Mouse (Mus musculus): ENCODE results near the gene Fitm1. TPM values are rescaled to one million over a fixed set of nuclear protein-coding genes. Genes with fewer than 3 reads are reported as not detected.
A peak's percentile ranks its signal among the peaks of the same experiment; 100 is the strongest.

Fitm1 gene
- polyA plus RNA-seq, 1 experiment from 2014 or later: 6.5 TPM

DNA sequence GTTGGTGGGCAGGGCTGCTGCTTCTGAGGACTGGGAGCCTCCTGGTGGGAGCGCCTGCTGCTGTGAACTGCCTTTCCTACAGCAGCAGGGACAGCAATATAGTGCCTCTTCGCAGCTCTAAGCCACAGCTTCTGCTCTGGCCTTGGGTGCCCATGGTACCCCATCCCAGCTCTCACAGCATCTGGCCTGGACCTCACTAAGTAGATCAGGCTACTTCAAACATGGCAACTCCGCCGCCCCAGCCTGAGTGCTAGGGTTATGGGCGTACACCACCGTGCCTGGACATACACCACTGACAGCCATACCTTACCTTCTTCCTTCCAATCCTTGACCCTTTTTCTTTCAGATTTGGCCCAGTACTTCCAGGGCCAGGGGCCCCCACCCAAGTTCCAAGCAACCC is 32.9 kb downstream of the Fitm1 start:
- Histone ChIP-seq H3K4me1 (ENCODE audit: control insufficient read depth, insufficient read depth, low read length) (no peaks in the 10 kb centered on the region), H3K27me3 (ENCODE audit: control insufficient read depth, insufficient read depth, low read length) (no peaks in the 10 kb centered on the region), H3K9me3 (ENCODE audit: control insufficient read depth, low read length) (no peaks in the 10 kb centered on the region), H3K9ac (ENCODE audit: low read length) (no peak overlapping the region), H3K27ac (replicated peaks; ENCODE audit: low read depth, low read length) (no peak overlapping the region), H3K36me3 (ENCODE audit: control insufficient read depth, insufficient read depth, low read length) (peaks cover 7% of the 10 kb centered on the region), H3K4me2 (ENCODE audit: low read depth, severe bottlenecking) (no peak overlapping the region), H3K4me3 (ENCODE audit: low read depth, low read length) (no peak overlapping the region)
- no peak for DNase-seq (ENCODE audit: low spot score)
- ATAC-seq (ENCODE audit: insufficient number of reproducible peaks, low FRiP score, low TSS enrichment, low read depth): no peak
- WGBS: 93% methylated on average over 6 of the region's 6 CpGs

DNA sequence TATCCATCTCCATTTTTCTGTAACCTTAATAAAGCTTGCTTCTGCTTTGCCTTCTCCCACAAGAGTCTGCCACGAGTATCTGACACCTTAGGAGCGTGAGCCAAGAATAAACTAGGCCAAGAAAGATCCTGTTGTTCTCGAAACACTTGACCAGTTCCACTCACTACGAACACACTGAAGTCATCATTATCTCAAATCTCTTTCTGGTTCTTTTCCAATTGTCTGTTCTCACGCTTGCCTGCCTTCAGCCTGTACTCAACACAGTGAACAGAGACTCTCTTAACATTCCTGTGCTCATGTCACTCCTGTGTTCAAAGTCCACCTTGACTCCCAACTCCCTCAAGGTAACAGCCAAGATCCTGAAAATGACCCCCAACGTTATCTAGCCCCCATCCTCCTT is 37.9 kb downstream of the Fitm1 start:
- DNase-seq (ENCODE audit: low spot score) (no peak), ATAC-seq (ENCODE audit: insufficient number of reproducible peaks, low FRiP score, low TSS enrichment, low read depth) (no peak)
- Histone ChIP-seq H3K9ac (ENCODE audit: low read length) (no peak overlapping the region), H3K27me3 (ENCODE audit: control insufficient read depth, insufficient read depth, low read length) (no peaks in the 10 kb centered on the region), H3K4me2 (ENCODE audit: low read depth, severe bottlenecking) (no peak overlapping the region), H3K27ac (replicated peaks; ENCODE audit: low read depth, low read length) (no peak overlapping the region), H3K9me3 (ENCODE audit: control insufficient read depth, low read length) (no peaks in the 10 kb centered on the region), H3K36me3 (ENCODE audit: control insufficient read depth, insufficient read depth, low read length) (peaks cover 6% of the 10 kb centered on the region), H3K4me1 (ENCODE audit: control insufficient read depth, insufficient read depth, low read length) (no peaks in the 10 kb centered on the region), H3K4me3 (ENCODE audit: low read depth, low read length) (no peak overlapping the region)
- 79% methylated on average over 6 of the region's 6 CpGs for WGBS

DNA sequence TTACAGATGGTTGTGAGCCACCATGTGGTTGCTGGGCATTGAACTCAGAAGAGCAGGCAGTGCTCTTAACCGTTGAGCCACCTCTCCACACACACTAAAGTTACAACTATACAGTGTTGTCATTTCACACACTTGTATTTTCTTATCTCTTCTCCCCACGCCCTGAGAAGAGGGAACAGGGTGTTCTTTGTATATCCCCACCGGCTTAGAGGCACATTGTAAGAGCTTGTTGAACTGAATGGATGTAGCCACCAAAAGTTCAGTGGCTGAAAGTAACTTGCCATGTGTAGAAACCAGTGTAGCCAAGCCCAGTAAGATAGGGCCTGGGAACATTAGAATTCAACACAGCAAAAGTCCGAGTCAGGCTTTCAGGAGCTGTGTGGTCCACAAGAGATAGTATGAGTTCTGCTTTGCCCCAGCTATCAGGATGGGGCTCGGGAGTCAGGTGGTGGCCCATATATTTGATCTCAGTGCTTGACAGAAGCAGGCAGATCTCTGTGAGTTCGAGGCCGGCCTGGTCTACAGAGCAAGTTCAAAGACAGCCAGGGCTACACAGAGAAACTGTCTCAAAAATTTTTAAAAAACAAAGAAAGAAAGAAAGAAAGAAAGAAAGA is 39.3 kb downstream of the Fitm1 start:
- H3K27ac ChIP-seq (replicated peaks; ENCODE audit: low read depth, low read length): no peak overlapping the region
- no peak overlapping the region for H3K9ac ChIP-seq (ENCODE audit: low read length)
- ATAC-seq (ENCODE audit: insufficient number of reproducible peaks, low FRiP score, low TSS enrichment, low read depth) (no peak), DNase-seq (ENCODE audit: low spot score) (no peak)
- H3K36me3 ChIP-seq (ENCODE audit: control insufficient read depth, insufficient read depth, low read length): no peaks in the 10 kb centered on the region; the same call in 1 of the 2 replicates
- no peaks in the 10 kb centered on the region for H3K27me3 ChIP-seq (ENCODE audit: control insufficient read depth, insufficient read depth, low read length)
- H3K4me3 ChIP-seq (ENCODE audit: low read depth, low read length): no peak overlapping the region
- H3K4me1 ChIP-seq (ENCODE audit: control insufficient read depth, insufficient read depth, low read length): no peaks in the 10 kb centered on the region
- H3K4me2 ChIP-seq (ENCODE audit: low read depth, severe bottlenecking): no peak overlapping the region
- no peaks in the 10 kb centered on the region for H3K9me3 ChIP-seq (ENCODE audit: control insufficient read depth, low read length)
- WGBS: 81% methylated on average over 7 of the region's 7 CpGs

DNA sequence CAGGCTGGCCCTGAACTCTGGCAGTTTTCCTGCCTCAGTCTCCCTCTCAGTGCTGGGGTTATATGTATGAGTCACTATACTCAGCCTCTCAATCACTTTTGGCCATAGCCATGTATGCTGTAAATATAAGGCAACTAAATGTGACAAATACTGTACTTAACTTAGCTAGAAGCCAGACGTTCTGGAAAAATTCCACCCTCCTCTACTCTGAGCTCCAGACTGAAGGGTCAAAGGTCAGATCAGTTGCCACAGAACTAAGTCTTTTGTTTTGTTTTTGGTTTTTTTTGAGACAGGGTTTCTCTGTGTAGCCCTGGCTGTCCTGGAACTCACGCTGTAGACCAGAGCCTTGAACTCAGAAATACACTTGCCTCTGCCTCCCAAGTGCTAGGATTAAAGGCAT is 40.5 kb downstream of the Fitm1 start:
- H3K4me2 ChIP-seq (ENCODE audit: low read depth, severe bottlenecking): no peak overlapping the region
- no peaks in the 10 kb centered on the region for H3K4me1 ChIP-seq (ENCODE audit: control insufficient read depth, insufficient read depth, low read length)
- H3K27ac ChIP-seq (replicated peaks; ENCODE audit: low read depth, low read length): no peak overlapping the region
- ATAC-seq (ENCODE audit: insufficient number of reproducible peaks, low FRiP score, low TSS enrichment, low read depth) (no peak), DNase-seq (ENCODE audit: low spot score) (no peak)
- H3K4me3 ChIP-seq (ENCODE audit: low read depth, low read length): no peak overlapping the region
- no peaks in the 10 kb centered on the region for H3K9me3 ChIP-seq (ENCODE audit: control insufficient read depth, low read length)
- H3K27me3 ChIP-seq (ENCODE audit: control insufficient read depth, insufficient read depth, low read length): no peaks in the 10 kb centered on the region
- no peak overlapping the region for H3K9ac ChIP-seq (ENCODE audit: low read length)
- H3K36me3 ChIP-seq (ENCODE audit: control insufficient read depth, insufficient read depth, low read length): no peaks in the 10 kb centered on the region
- WGBS: 58% methylated on average over 2 of the region's 2 CpGs

DNA sequence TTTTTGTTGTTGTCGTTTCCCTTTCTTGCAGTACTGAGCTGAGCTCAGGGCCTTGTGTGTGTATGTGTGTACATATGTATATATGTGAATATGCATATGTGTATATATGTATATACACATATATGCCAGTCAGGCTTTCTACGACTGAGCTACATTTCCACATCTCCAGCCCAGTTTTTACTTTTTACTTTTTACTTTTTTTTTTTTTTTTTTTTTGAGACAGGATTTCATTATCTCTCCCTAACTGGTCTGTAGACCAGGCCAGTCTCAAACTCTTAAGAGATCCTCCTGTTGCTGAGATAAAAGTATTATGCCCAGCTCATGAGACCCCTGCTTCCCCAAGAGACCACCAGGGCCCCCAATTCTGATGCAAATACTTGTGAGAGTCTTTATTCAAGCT is 41.4 kb downstream of the Fitm1 start:
- WGBS: 78% methylated on average over 2 of the region's 2 CpGs
- Histone ChIP-seq H3K9me3 (ENCODE audit: control insufficient read depth, low read length) (no peaks in the 10 kb centered on the region), H3K9ac (ENCODE audit: low read length) (no peak overlapping the region), H3K4me1 (ENCODE audit: control insufficient read depth, insufficient read depth, low read length) (no peaks in the 10 kb centered on the region), H3K27me3 (ENCODE audit: control insufficient read depth, insufficient read depth, low read length) (no peaks in the 10 kb centered on the region), H3K4me2 (ENCODE audit: low read depth, severe bottlenecking) (no peak overlapping the region), H3K36me3 (ENCODE audit: control insufficient read depth, insufficient read depth, low read length) (no peaks in the 10 kb centered on the region), H3K27ac (replicated peaks; ENCODE audit: low read depth, low read length) (no peak overlapping the region), H3K4me3 (ENCODE audit: low read depth, low read length) (no peak overlapping the region)
- ATAC-seq (ENCODE audit: insufficient number of reproducible peaks, low FRiP score, low TSS enrichment, low read depth) (no peak), DNase-seq (ENCODE audit: low spot score) (no peak)

DNA sequence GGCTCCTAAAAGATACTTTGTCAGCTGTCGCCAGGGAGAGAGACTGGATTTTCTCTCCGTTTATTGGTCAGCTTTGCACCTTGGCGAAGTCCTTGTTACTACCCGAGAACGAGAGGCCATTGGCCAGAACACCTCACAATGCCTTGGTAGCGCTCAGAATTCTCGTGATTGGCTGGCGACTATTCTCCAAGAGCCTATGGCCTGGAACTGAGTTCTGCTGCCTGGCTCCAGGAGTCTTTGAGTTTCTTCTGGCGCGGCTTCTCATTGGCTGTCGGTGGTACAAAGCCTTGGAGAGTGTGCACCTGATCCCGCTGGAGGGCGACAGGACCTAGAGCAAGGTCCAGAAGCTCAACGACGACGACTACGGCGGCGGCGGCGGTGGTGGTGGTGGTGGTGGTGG is 42.4 kb downstream of the Fitm1 start, which contains the start of gene Rec8:
Gene Rec8 (plus strand): TSS at position 216 of the 400 bp plus-strand sequence.
- Histone ChIP-seq H3K4me3 (ENCODE audit: low read depth, low read length) (peak within 1 kb of the TSS; percentile 14), H3K9ac (ENCODE audit: low read length) (0 out of 2 replicates have a peak within 1 kb of the TSS, but pooled peaks have one; percentile 1), H3K36me3 (ENCODE audit: control insufficient read depth, insufficient read depth, low read length) (no peaks in the 10 kb centered on the region), H3K27ac (replicated peaks; ENCODE audit: low read depth, low read length) (no peak within 1 kb of the TSS), H3K4me1 (ENCODE audit: control insufficient read depth, insufficient read depth, low read length) (no peaks in the 10 kb centered on the region), H3K4me2 (ENCODE audit: low read depth, severe bottlenecking) (peak within 1 kb of the TSS; percentile 42), H3K27me3 (ENCODE audit: control insufficient read depth, insufficient read depth, low read length) (no peaks in the 10 kb centered on the region), H3K9me3 (ENCODE audit: control insufficient read depth, low read length) (no peaks in the 10 kb centered on the region)
- 8% methylated on average over 21 of the region's 21 CpGs for WGBS
- DNase-seq (ENCODE audit: low spot score) (peak; percentile 70), ATAC-seq (ENCODE audit: insufficient number of reproducible peaks, low FRiP score, low TSS enrichment, low read depth) (peak; percentile 86)

DNA sequence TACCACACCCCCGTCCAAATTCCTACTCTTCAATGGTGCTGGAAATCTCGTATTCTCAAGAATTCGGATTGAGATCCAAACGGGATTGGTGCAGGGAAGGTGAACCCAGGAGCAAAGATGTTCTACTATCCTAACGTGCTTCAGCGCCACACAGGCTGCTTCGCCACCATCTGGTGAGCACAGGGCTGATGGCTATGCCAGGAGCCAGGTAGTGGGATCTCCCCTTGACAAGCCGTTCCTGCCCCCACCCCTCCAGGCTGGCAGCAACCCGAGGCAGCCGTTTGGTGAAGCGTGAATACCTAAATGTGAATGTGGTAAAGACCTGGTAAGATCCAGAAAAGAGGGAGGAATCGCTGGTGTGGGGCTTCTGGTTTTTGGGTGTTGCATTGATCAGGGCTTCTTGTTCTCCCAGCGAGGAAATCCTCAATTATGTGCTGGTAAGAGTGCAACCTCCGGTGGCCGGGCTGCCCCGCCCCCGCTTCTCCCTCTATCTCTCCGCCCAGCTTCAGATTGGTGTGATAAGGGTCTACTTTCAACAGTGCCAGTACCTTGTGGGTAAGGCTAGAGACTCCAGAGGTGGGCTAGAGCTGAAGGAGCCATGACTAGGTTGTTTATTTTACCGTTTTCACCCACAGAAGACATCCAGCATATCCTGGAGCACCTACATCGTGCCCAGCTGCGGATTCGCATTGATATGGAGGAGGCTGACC is 43.2 kb downstream of the Fitm1 start:
- DNase-seq (ENCODE audit: low spot score) (no peak), ATAC-seq (ENCODE audit: insufficient number of reproducible peaks, low FRiP score, low TSS enrichment, low read depth) (no peak)
- WGBS: 41% methylated on average over 22 of the region's 22 CpGs
- Histone ChIP-seq H3K9me3 (ENCODE audit: control insufficient read depth, low read length) (no peaks in the 10 kb centered on the region), H3K27ac (replicated peaks; ENCODE audit: low read depth, low read length) (no peak overlapping the region), H3K4me2 (ENCODE audit: low read depth, severe bottlenecking) (peak overlapping the region; percentile 42), H3K4me3 (ENCODE audit: low read depth, low read length) (peak overlapping the region; percentile 14), H3K27me3 (ENCODE audit: control insufficient read depth, insufficient read depth, low read length) (no peaks in the 10 kb centered on the region), H3K9ac (ENCODE audit: low read length) (0 out of 2 replicates have a peak overlapping the region, but pooled peaks have one; percentile 1), H3K36me3 (ENCODE audit: control insufficient read depth, insufficient read depth, low read length) (no peaks in the 10 kb centered on the region), H3K4me1 (ENCODE audit: control insufficient read depth, insufficient read depth, low read length) (no peaks in the 10 kb centered on the region)
